Mouse (Mus musculus): ENCODE data around the gene Mtch1.

GRCm38 (mm10) chr17:29316891-29317290, 30.8 kb downstream of the Mtch1 start:
- TF ChIP-seq GATA1 (IDR thresholded peaks at IDR 0.05; ENCODE audit: borderline replicate concordance, low read length): no peak
- TF ChIP-seq FLI1 (IDR thresholded peaks at IDR 0.05; ENCODE audit: low read length): no peak

All from megakaryocyte, embryonic 14.5 days (primary cell).